In genomic region chr1:91414903-91415302, GRCm38 (mm10) we compare ENCODE assay signal across 9 mouse cellular contexts. TPM values are rescaled to one million over a fixed set of nuclear protein-coding genes. Genes with fewer than 3 reads are reported as not detected.
DNase-seq lines count a peak whose midpoint lies in the region; ATAC-seq lines count a peak whose summit lies in the region.
"Had no signal": no experiment of that assay in that cellular context is flagged by ENCODE, and none has a peak within 500 bp of the region (broad histone marks: within the 10 kb centered on the region; RNA-seq: fewer than 3 reads in every experiment).

No protein-coding gene starts in this region.

- H3K27ac ChIP-seq in heart, embryonic 16.5 days (ENCODE audit: low read length): peak overlapping the region; percentile 97
- H3K27ac ChIP-seq in hindbrain, embryonic 10.5 days: peak overlapping the region; percentile 96
- H3K27ac ChIP-seq in midbrain, embryonic 16.5 days (ENCODE audit: low read length): peak overlapping the region; percentile 91

- peaks cover 22% of the 10 kb centered on the region for H3K4me1 ChIP-seq in heart, embryonic 16.5 days (ENCODE audit: control insufficient read depth, insufficient read depth, low read length)
- H3K4me1 ChIP-seq in hindbrain, embryonic 10.5 days (replicated peaks): peaks cover 67% of the 10 kb centered on the region
- peaks cover 29% of the 10 kb centered on the region for H3K4me1 ChIP-seq in midbrain, embryonic 16.5 days (ENCODE audit: control insufficient read depth, insufficient read depth, low read length)

- ATAC-seq in heart, embryonic 16.5 days (replicated peaks; ENCODE audit: extremely low read depth, insufficient read depth, low FRiP score): no peak
- ATAC-seq in midbrain, embryonic 16.5 days: no peak

- no peak overlapping the region; the same call in 1 of the 2 replicates for H3K4me3 ChIP-seq in heart, embryonic 16.5 days (ENCODE audit: low read length)
- H3K4me3 ChIP-seq in hindbrain, embryonic 10.5 days: peak overlapping the region; percentile 78
- H3K4me3 ChIP-seq in midbrain, embryonic 16.5 days (ENCODE audit: low read depth, low read length): no peak overlapping the region

- WGBS in heart, embryonic 16.5 days: 70% methylated on average over 4 of the region's 4 CpGs
- 67% methylated on average over 4 of the region's 4 CpGs for WGBS in hindbrain, embryonic 10.5 days
- WGBS in midbrain, embryonic 16.5 days: 25% methylated on average over 4 of the region's 4 CpGs

- no peaks in the 10 kb centered on the region for H3K27me3 ChIP-seq in heart, embryonic 16.5 days (ENCODE audit: control insufficient read depth, insufficient read depth, low read length)
- H3K27me3 ChIP-seq in hindbrain, embryonic 10.5 days (ENCODE audit: insufficient read depth, poor library complexity, severe bottlenecking): peaks cover 6% of the 10 kb centered on the region; the same call in 1 of the 2 replicates
- no peaks in the 10 kb centered on the region for H3K27me3 ChIP-seq in midbrain, embryonic 16.5 days (ENCODE audit: control insufficient read depth, insufficient read depth, low read depth, low read length)

- DNase-seq in heart, adult 9 months (ENCODE audit: low spot score in 2 of 2): no peak
- peak; percentile 20 for DNase-seq in brain, embryonic 18.5 days (ENCODE audit: low read depth, low spot score)
- DNase-seq in hindbrain, embryonic 10.5 days (ENCODE audit: low spot score): peak; percentile 30
- no peak for DNase-seq in ovary, postnatal 10 days (ENCODE audit: low spot score)
- DNase-seq in adrenal gland, postnatal 25 days: no peak
- no peak for DNase-seq in urinary bladder, postnatal 14 days (ENCODE audit: low spot score)

- peaks cover 15% of the 10 kb centered on the region for H3K36me3 ChIP-seq in heart, embryonic 16.5 days (ENCODE audit: control insufficient read depth, insufficient read depth)
- peaks cover 19% of the 10 kb centered on the region for H3K36me3 ChIP-seq in hindbrain, embryonic 10.5 days
- no peaks in the 10 kb centered on the region for H3K36me3 ChIP-seq in midbrain, embryonic 16.5 days (ENCODE audit: control insufficient read depth, insufficient read depth, low read length)

- H3K9me3 ChIP-seq in heart, embryonic 16.5 days (replicated peaks; ENCODE audit: control insufficient read depth, low read length): no peaks in the 10 kb centered on the region
- H3K9me3 ChIP-seq in hindbrain, embryonic 10.5 days: no peaks in the 10 kb centered on the region
- no peaks in the 10 kb centered on the region for H3K9me3 ChIP-seq in midbrain, embryonic 16.5 days (replicated peaks; ENCODE audit: control insufficient read depth, low read length, poor library complexity, severe bottlenecking)
- H3K9me3 ChIP-seq: liver, embryonic 15.5 days had no signal

- peak overlapping the region; percentile 78 for H3K9ac ChIP-seq in heart, embryonic 16.5 days (ENCODE audit: low read length)
- peak overlapping the region; percentile 90; the same call in 1 of the 2 replicates for H3K9ac ChIP-seq in midbrain, embryonic 16.5 days (ENCODE audit: low read depth, low read length)

- H3K4me2 ChIP-seq in heart, embryonic 16.5 days (ENCODE audit: low read depth, low read length): peak overlapping the region; percentile 97
- H3K4me2 ChIP-seq in midbrain, embryonic 16.5 days (ENCODE audit: low read length): peak overlapping the region; percentile 88; the same call in 1 of the 2 replicates

RNA-seq across cellular contexts. Expression of gene Hes6, which starts 1.1 kb away (rescaled TPM):
- 105 and 117 TPM in 2 replicates for polyA plus RNA-seq in heart, embryonic 16.5 days (2015; fragmentation: Nextera tagmentation; extraction: Ambion mirVana)
- polyA plus RNA-seq in hindbrain, embryonic 10.5 days (2016; fragmentation: Nextera tagmentation; extraction: Ambion mirVana): 285 and 401 TPM in 2 replicates
- 153 and 173 TPM in 2 replicates for polyA plus RNA-seq in midbrain, embryonic 16.5 days (2015; fragmentation: Nextera tagmentation; extraction: Ambion mirVana)
- total RNA-seq in adrenal gland, postnatal 25 days (2021): 160 and 211 TPM in 2 replicates

RNA-seq across cellular contexts. Expression of gene Ilkap, which starts 16.3 kb away (rescaled TPM):
- polyA plus RNA-seq in heart, embryonic 16.5 days (2015; fragmentation: Nextera tagmentation; extraction: Ambion mirVana): 112 and 113 TPM in 2 replicates
- polyA plus RNA-seq in hindbrain, embryonic 10.5 days (2016; fragmentation: Nextera tagmentation; extraction: Ambion mirVana): 165 and 173 TPM in 2 replicates
- 141 and 143 TPM in 2 replicates for polyA plus RNA-seq in midbrain, embryonic 16.5 days (2015; fragmentation: Nextera tagmentation; extraction: Ambion mirVana)
- total RNA-seq in adrenal gland, postnatal 25 days (2021): 108 and 115 TPM in 2 replicates

RNA-seq across cellular contexts. Expression of gene Per2, which starts 44.2 kb away (rescaled TPM):
- polyA plus RNA-seq in heart, embryonic 16.5 days (2015; fragmentation: Nextera tagmentation; extraction: Ambion mirVana): 4.9 and 6.2 TPM in 2 replicates
- 1.9 and 2.4 TPM in 2 replicates for polyA plus RNA-seq in hindbrain, embryonic 10.5 days (2016; fragmentation: Nextera tagmentation; extraction: Ambion mirVana)
- polyA plus RNA-seq in midbrain, embryonic 16.5 days (2015; fragmentation: Nextera tagmentation; extraction: Ambion mirVana): 4.5 and 5.1 TPM in 2 replicates
- 37.4 and 37.5 TPM in 2 replicates for total RNA-seq in adrenal gland, postnatal 25 days (2021)

RNA-seq across cellular contexts. Expression of gene Erfe, which starts 48.7 kb away (rescaled TPM):
- polyA plus RNA-seq in heart, embryonic 16.5 days (2015; fragmentation: Nextera tagmentation; extraction: Ambion mirVana): 1.3 and 1.5 TPM in 2 replicates
- polyA plus RNA-seq in hindbrain, embryonic 10.5 days (2016; fragmentation: Nextera tagmentation; extraction: Ambion mirVana): 0.85 and 1.7 TPM in 2 replicates
- polyA plus RNA-seq in midbrain, embryonic 16.5 days (2015; fragmentation: Nextera tagmentation; extraction: Ambion mirVana): 0.18 and 0.25 TPM in 2 replicates
- 2.7 and 5.9 TPM in 2 replicates for total RNA-seq in adrenal gland, postnatal 25 days (2021)

Comparison
In these comparisons a context has a peak if more than half of its experiments do, and no peak if none do; other contexts are left out.
1. DNase-seq: peak in brain, embryonic 18.5 days (single experiment) and hindbrain, embryonic 10.5 days (single experiment); none in heart, adult 9 months (0 of 2), ovary, postnatal 10 days (single experiment), adrenal gland, postnatal 25 days (single experiment) and urinary bladder, postnatal 14 days (single experiment).
2. Peak in every context shown above with its lines, with median percentiles within 50 percentile points of each other: H3K27ac ChIP-seq.